Mouse (Mus musculus): ENCODE results near the gene Olfr1447.

The Olfr1447 gene

DNA sequence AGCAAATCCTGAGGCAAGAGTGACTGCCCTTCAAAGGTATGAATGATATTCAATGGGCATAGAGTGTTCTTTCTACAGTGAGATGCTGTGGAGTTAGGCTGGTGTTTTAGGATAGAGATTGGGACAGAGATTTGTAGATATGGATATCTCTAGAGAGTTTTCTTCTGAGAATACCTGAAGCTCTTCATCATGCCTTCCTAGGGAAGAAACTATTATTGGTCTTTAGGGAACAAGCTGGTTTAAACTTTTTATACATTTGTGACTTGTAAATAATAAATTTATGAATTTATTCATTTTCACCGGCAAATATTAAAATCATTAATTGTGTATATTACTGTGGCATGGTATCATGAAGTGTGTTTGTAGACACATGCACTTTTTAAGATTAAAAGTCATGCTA lies at the start of gene Olfr1447:
TSS of gene Olfr1447 (minus strand) at position 101 of the 400 bp plus-strand sequence.
- no peak for DNase-seq (ENCODE audit: low spot score in 2 of 2)

DNA sequence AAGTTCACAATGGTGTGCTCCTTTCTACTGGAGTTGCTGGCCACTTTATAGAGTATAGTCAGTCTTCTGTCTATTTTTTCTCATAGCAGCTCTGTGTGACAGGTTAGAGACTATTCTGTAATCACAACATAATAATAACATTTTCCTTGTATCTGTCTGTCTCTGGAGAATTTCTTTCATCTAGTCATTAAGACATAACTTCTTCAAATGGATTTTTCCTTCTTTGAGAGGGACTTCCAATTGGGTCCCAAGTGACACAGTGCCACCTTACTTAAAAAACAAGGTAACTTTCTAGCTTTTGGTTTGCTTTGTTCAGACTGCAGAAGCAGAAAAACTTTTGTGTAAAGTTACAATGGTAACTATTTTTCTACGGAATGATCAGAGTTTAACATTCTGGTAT lies 46.4 kb upstream of the Olfr1447 start, which contains the start of gene Olfr1450:
TSS of gene Olfr1450 (plus strand) at position 301 of the 400 bp plus-strand sequence.
- DNase-seq (ENCODE audit: low spot score in 2 of 2) = no peak

DNA sequence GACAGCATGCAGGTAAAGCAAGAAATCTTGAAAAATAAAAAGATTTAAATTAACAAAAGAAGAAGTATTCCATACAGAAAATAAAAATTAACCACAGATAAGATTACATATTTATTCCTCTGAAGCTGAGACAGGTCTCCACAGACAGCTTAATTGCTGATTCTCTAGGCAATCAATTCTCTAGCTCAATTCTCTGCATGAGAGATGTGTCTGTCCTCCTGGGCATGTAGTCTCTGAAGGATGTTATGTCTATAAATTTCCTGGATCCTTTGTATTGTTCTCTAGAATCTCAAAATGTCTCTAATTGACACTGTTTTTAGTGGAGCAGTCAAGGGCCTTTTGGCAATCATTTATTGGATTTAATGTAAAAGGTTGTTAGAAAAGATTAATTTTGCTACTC lies 27.0 kb upstream of the Olfr1447 start, which contains the start of gene Olfr1449:
TSS of gene Olfr1449 (plus strand) at position 301 of the 400 bp plus-strand sequence.
- no peak for DNase-seq (ENCODE audit: low spot score in 2 of 2)

DNA sequence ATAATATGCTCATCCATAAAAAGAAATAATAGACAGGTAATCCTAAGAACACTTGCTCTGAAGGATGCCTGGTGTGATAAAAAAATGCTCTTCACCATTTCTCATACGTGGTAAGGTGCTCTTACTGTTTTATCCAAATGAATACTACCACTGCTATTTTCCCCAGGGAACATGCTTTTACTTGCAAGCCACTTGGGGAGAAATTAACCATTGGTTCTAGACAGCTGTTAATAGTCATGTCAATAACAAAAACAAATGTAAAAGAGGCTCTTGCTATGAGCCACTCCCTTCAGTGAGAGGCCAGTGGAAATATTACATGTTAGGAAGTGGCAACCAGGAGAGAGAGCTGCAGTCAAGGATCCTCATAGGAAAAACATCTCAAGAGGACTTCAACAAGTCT lies 20.8 kb upstream of the Olfr1447 start, which contains the start of gene Olfr1448:
TSS of gene Olfr1448 (minus strand) at position 101 of the 400 bp plus-strand sequence.
- DNase-seq (ENCODE audit: low spot score in 2 of 2) = no peak

DNA sequence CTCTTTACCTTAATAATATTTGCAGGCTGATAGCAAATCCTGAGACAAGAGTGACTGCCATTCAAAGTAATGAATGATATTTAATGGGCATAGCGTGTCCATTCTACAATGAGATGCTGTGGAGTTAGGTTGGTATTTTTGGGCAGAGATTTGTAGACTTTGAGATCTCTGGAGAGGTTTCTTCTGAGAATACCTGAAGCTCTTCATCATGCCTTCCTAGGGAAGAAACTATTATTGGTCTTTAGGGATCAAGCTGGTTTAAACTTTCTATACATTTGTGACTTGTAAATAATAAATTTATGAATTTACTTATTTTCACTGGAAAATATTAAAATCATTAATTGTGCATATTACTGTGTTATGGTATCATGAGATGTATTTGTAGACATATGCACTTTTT lies 10.1 kb downstream of the Olfr1447 start, which contains the start of gene Olfr1446:
TSS of gene Olfr1446 (minus strand) at position 101 of the 400 bp plus-strand sequence.
- no peak for DNase-seq (ENCODE audit: low spot score in 2 of 2)

DNA sequence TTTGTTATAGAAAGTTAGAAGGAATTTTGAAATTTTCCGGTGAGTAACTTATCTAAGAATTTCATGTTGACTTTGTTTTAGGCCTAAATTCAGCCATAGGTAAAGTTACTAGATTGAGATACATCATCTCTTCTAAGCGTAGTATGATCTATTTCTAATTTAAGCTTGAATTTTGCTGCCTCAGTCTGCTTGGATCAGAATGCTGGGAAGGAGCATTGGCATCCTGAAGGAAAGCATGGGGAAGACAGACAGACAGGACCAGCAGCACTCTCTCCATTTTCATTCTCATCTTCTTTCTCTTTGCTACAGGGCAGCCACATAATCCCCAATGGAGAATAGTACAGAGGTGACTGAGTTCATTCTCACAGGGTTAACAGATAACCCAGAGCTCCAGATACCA lies 20.0 kb downstream of the Olfr1447 start, which contains the start of gene Olfr1445:
TSS of gene Olfr1445 (plus strand) at position 301 of the 400 bp plus-strand sequence.
- no peak for DNase-seq (ENCODE audit: low spot score in 2 of 2)

DNA sequence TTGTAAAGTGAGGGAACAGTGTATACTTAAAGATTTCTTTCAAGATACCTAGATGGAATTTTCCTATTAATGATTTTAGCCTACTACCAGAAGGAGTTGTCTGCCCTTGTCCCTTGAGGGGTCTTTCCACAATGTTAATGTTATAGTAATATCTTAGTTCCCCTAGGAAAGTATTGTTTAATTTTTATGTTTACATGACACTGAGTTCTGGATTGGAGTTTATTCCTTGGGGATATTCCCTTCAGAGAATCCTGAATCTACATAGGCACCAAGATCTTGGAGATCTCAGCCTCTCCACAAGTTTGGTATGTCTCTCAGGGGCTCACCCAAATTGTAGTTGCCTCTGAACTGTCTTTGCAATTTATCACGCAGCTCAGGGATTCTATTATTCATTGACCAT lies 46.6 kb downstream of the Olfr1447 start, which contains the start of gene Olfr1444:
TSS of gene Olfr1444 (plus strand) at position 301 of the 400 bp plus-strand sequence.
- DNase-seq (ENCODE audit: low spot score in 2 of 2) = no peak
